Mouse (Mus musculus): ENCODE measurements around the gene Lalba. TPM values are rescaled to one million over a fixed set of nuclear protein-coding genes. Genes with fewer than 3 reads are reported as not detected.
A peak's percentile ranks its signal among the peaks of the same experiment; 100 is the strongest.
"Not testable (repeated sequence)": the region's sequence is repeated elsewhere in the genome, so short reads cannot be mapped to it uniquely, and the experiment has no call there.

Gene Lalba
- polyA plus RNA-seq (2012; rRNA removed): not detected in 2 replicates

- TF ChIP-seq CTCF (IDR thresholded peaks at IDR 0.05; ENCODE audit: extremely low read depth, insufficient read depth, low read length): no peak
- no peak for TF ChIP-seq POLR2A (IDR thresholded peaks at IDR 0.05; ENCODE audit: extremely low read depth, insufficient read depth, low read length)
- no peak within 1 kb of the TSS for H3K27ac ChIP-seq (ENCODE audit: insufficient read depth, low read length)
- no peaks in the 10 kb centered on the region for H3K4me1 ChIP-seq (ENCODE audit: control insufficient read depth, insufficient read depth, low read length)
- no peak within 1 kb of the TSS for H3K4me3 ChIP-seq (ENCODE audit: insufficient read depth, low read length)
Measured at GRCm38 (mm10) chr15:98482701-98483100, at the start of gene Lalba. Gene Lalba, minus strand, starts transcription at chr15:98482721.

DNA sequence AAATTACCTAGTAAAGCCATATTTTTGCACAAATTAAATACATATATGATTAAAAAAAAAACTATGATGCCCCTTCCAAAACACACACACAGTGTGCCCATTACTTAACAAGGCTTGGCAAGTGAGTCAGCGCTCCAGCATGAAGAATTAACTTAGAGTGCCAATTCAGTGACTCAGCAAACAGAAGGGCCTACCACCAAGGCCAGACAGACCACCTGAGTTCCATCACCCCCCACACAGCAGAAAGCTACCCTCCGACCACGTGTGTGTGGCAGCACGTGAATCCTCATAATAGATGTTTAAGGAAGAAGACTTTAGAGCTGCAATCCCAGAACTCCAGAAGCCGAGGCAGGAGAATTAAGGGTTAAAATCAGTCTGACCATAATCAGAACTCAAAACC lies 49.8 kb upstream of the Lalba start:
- no peak for TF ChIP-seq CTCF (IDR thresholded peaks at IDR 0.05; ENCODE audit: extremely low read depth, insufficient read depth, low read length)
- peak overlapping the region; percentile 83 for H3K4me3 ChIP-seq (ENCODE audit: insufficient read depth, low read length)
- no peaks in the 10 kb centered on the region for H3K4me1 ChIP-seq (ENCODE audit: control insufficient read depth, insufficient read depth, low read length)
- no peak overlapping the region for H3K27ac ChIP-seq (ENCODE audit: insufficient read depth, low read length)

DNA sequence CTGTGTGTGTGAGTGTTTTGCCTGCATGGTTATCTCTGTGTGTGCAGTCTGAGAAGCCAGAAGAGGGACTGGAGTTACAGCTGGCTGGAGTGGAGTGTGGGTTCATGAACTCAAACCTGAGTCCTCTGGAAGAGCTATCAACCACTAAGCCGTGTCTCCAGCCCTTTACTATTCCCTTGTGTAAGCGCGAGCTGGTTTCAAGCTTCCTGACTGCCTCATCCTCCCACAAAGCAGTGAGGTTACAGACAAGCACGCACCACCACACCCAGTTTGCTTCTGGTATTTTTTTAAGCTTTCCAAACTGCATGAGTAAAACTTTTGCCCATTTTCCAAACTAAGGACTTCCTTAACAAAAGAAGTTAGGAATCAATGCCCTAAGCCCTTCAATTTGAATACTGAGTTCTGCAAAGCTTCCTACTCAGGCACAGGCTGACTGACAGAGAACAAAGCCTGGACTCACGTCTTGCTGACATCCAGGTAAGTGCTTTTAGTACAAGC lies 45.6 kb upstream of the Lalba start:
- no peak overlapping the region for H3K27ac ChIP-seq (ENCODE audit: insufficient read depth, low read length)
- H3K4me1 ChIP-seq (ENCODE audit: control insufficient read depth, insufficient read depth, low read length): no peaks in the 10 kb centered on the region
- TF ChIP-seq POLR2A (IDR thresholded peaks at IDR 0.05; ENCODE audit: extremely low read depth, insufficient read depth, low read length) (no peak), CTCF (IDR thresholded peaks at IDR 0.05; ENCODE audit: extremely low read depth, insufficient read depth, low read length) (no peak)

GRCm38 (mm10) chr15:98527056-98527771 lies 44.7 kb upstream of the Lalba start:
- Histone ChIP-seq H3K4me3 (ENCODE audit: insufficient read depth, low read length) (no peak overlapping the region), H3K27ac (ENCODE audit: insufficient read depth, low read length) (no peak overlapping the region), H3K4me1 (ENCODE audit: control insufficient read depth, insufficient read depth, low read length) (no peaks in the 10 kb centered on the region)
- no peak for TF ChIP-seq CTCF (IDR thresholded peaks at IDR 0.05; ENCODE audit: extremely low read depth, insufficient read depth, low read length)
- no peak for TF ChIP-seq POLR2A (IDR thresholded peaks at IDR 0.05; ENCODE audit: extremely low read depth, insufficient read depth, low read length)

More for the DNA sequence above, 45.6 kb upstream of the Lalba start:
- H3K4me3 ChIP-seq (ENCODE audit: insufficient read depth, low read length): no peak overlapping the region

DNA sequence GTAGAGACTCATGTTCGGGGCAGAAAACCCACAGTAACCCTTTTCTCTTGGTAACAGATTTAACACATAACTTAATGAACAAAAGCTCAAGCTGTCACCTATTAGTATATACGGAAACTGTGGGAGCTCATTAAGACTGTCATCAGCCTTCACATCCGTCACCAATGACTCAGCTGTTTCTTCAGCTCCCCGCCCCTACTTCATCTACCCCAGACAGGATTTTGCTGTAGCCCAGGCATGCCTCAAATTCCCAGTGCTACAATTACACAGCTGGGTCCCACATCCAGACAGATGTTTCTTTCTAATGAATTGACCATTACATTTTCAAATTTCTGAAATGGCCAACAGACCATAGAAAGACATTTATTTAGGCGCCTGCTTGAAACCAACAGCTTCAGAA lies 43.5 kb upstream of the Lalba start:
- Histone ChIP-seq H3K27ac (ENCODE audit: insufficient read depth, low read length) (no peak overlapping the region), H3K4me3 (ENCODE audit: insufficient read depth, low read length) (no peak overlapping the region), H3K4me1 (ENCODE audit: control insufficient read depth, insufficient read depth, low read length) (peaks cover 2% of the 10 kb centered on the region; the same call in 1 of the 2 replicates)
- TF ChIP-seq POLR2A (IDR thresholded peaks at IDR 0.05; ENCODE audit: extremely low read depth, insufficient read depth, low read length) (no peak), CTCF (IDR thresholded peaks at IDR 0.05; ENCODE audit: extremely low read depth, insufficient read depth, low read length) (no peak)

GRCm38 (mm10) chr15:98521245-98521644 lies 38.7 kb upstream of the Lalba start:
- Histone ChIP-seq H3K4me3 (ENCODE audit: insufficient read depth, low read length) (no peak overlapping the region), H3K27ac (ENCODE audit: insufficient read depth, low read length) (no peak overlapping the region), H3K4me1 (ENCODE audit: control insufficient read depth, insufficient read depth, low read length) (peaks cover 2% of the 10 kb centered on the region; the same call in 1 of the 2 replicates)
- TF ChIP-seq CTCF (IDR thresholded peaks at IDR 0.05; ENCODE audit: extremely low read depth, insufficient read depth, low read length): no peak
- TF ChIP-seq POLR2A (IDR thresholded peaks at IDR 0.05; ENCODE audit: extremely low read depth, insufficient read depth, low read length): no peak

GRCm38 (mm10) chr15:98517380-98518355 lies 35.1 kb upstream of the Lalba start:
- TF ChIP-seq POLR2A (IDR thresholded peaks at IDR 0.05; ENCODE audit: extremely low read depth, insufficient read depth, low read length): no peak
- peak; percentile 81 for TF ChIP-seq CTCF (IDR thresholded peaks at IDR 0.05; ENCODE audit: extremely low read depth, insufficient read depth, low read length)
- H3K27ac ChIP-seq (ENCODE audit: insufficient read depth, low read length): no peak overlapping the region
- peaks cover 4% of the 10 kb centered on the region; the same call in 1 of the 2 replicates for H3K4me1 ChIP-seq (ENCODE audit: control insufficient read depth, insufficient read depth, low read length)
- H3K4me3 ChIP-seq (ENCODE audit: insufficient read depth, low read length): no peak overlapping the region

DNA sequence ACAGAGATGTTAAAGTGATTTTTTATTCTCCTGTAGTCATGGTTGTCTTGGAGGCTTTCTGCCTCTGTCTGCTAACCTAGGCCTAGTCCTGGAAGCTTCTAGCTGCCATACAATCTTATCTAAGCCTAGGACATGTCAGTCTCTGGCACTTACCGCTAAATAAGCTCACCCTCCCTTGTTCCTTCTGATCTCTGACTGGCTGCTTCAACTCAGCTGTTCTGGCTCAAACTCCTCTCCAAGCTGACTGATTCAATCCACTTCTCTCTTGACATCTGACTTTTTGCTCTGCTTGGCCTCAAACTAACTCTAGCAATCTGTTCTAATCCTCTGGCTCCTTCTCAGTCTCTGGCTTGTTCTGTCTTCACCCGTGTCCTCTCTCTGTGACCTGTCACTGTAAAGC lies 32.3 kb upstream of the Lalba start:
- H3K4me1 ChIP-seq (ENCODE audit: control insufficient read depth, insufficient read depth, low read length); H3K4me3 ChIP-seq (ENCODE audit: insufficient read depth, low read length); H3K27ac ChIP-seq (ENCODE audit: insufficient read depth, low read length): not testable (repeated sequence)

DNA sequence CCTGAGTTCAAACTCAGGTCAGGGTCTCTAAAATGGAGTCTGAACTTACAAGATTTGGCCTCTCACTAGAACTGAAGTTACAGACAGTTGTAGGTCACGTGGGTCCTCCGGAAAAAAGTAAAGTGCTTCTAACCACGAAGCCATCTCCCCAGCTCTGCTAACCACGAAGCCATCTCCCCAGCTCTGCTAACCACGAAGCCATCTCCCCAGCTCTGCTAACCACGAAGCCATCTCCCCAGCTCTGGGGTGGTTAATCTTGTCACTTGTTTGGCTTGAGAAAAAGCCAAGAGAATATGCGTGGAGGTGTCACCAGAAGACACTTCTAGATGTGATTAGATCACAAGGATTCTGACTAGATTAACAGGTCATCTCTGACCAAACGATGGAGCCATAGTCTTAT lies 31.6 kb upstream of the Lalba start:
- TF ChIP-seq CTCF (IDR thresholded peaks at IDR 0.05; ENCODE audit: extremely low read depth, insufficient read depth, low read length) (no peak), POLR2A (IDR thresholded peaks at IDR 0.05; ENCODE audit: extremely low read depth, insufficient read depth, low read length) (no peak)
- peaks cover 2% of the 10 kb centered on the region; the same call in 1 of the 2 replicates for H3K4me1 ChIP-seq (ENCODE audit: control insufficient read depth, insufficient read depth, low read length)
- H3K4me3 ChIP-seq (ENCODE audit: insufficient read depth, low read length): no peak overlapping the region
- no peak overlapping the region for H3K27ac ChIP-seq (ENCODE audit: insufficient read depth, low read length)

GRCm38 (mm10) chr15:98513676-98514075 lies 31.2 kb upstream of the Lalba start:
- not testable (repeated sequence) for H3K4me1 ChIP-seq (ENCODE audit: control insufficient read depth, insufficient read depth, low read length); H3K27ac ChIP-seq (ENCODE audit: insufficient read depth, low read length); H3K4me3 ChIP-seq (ENCODE audit: insufficient read depth, low read length)

Measured in cortical plate, adult 2 months (tissue).